Mouse (Mus musculus): ENCODE results near the gene A130010J15Rik.

A130010J15Rik gene

DNA sequence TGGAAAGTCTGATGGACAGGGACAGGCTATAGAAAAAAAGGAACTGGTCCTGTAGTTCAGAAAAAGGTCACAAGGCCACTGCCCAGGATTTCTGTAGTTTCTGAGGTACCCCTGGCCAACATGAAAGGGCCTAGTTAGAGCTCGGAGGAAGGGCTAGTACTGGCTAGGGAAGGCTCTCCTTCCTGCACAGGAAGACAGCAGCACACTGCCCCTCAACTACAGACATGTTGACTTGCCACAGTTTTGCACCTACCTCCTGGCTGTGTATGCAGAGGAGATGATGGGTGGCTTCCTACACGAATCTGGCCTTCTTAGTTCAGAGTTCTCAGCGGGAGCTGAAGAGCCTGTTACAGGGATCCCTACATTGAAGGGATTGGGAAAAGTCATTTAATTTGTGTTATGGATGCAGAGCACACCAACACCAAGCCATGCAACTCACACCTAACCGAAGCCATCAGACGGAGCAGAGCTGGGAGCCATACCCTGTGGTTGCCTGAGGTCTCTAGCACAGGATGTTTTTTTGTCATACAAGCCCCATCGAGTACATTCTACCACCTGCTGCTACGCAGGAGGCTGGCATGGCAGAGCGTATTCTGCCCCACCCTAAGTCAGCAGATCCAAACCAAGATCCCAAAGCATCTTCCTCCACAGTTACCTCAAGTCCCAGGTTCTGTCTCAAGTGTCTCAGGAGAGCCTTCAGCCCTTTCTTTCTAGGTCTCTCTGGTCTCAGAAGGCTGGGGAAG is 33.0 kb downstream of the A130010J15Rik start:
- no peak for DNase-seq (ENCODE audit: low read depth, low spot score)

DNA sequence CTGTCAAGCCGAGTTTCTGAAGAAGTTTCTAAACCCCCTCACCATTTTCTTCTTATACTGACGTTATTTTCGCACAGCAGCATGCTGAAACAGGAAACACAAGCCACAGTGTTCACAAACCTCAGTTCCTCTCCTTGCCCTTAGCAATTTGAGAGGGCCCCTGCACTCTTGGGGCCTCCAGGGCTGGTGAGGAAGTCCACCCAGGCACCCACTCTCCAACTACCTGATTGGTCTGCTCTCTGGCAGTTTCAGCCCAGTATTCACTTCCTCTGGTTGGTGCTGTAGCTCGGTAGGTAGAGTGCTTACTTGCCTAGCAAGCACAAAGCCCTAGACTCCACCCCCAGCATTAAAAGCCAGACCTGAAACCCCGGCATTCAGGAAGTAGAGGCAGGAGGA is 33.5 kb downstream of the A130010J15Rik start, which contains the start of gene Traf3ip3:
Traf3ip3 (minus strand) TSS at position 321 of the 396 bp plus-strand sequence.
- DNase-seq (ENCODE audit: low read depth, low spot score), result no peak

DNA sequence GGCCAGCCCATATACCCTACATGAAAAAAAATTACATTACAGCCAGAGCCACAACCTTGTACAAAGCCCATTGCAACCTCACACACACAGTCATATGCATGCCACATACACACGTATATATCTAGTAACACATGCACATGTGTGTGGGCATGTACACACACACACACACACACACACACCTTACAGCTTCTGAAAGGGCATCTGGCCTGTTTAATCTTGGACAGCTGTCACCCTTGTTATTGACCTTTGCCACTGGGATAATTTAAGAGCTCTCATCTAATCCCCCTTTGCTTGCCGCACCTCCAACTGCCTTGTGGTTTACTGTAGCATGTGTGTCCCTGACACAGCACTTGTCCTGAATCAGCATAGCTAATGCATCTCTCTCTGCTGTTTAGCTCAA is 36.0 kb downstream of the A130010J15Rik start:
- DNase-seq (ENCODE audit: low read depth, low spot score), result no peak

DNA sequence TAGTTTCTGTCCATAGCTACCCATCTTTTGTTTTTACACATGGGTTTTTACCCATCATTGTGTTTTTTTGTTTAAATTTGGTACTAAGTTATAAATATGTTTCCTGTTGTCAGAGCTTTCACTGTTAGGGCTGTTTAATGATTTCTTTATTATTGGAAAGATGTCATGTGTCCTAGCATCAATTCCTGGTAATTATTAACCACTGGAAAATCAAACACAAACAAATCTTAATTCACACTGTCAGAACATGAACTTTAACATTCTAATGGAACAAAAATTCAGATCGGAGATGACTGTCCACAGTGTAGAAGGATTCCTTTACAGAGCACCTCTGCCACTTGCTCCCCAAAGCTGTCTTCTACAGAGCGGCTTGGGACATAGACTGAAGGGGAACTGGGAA is 37.6 kb downstream of the A130010J15Rik start:
- DNase-seq (ENCODE audit: low read depth, low spot score), result no peak

DNA sequence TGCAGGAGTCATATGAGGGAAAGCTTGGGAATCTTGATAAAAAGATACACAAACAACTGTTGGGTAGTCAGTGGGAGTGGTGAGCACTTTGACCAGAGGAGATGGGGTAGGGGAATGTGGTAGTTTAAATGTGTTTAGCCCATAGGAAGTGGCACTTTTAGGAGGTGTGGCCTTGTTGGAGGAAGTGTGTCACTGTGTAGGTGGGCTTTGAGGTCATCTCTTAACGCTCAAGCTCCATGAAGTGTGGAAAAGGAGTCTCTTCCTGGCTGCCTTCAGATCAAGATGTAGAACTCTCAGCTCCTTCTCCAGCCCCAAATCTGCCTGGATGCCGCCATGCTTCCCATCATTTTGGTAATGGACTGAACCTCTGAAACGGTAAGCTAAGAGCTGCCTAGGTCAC is 39.7 kb downstream of the A130010J15Rik start, which contains the start of gene Lamb3:
Lamb3 (plus strand) TSS at position 197 of the 400 bp plus-strand sequence.
- DNase-seq (ENCODE audit: low read depth, low spot score), result no peak

DNA sequence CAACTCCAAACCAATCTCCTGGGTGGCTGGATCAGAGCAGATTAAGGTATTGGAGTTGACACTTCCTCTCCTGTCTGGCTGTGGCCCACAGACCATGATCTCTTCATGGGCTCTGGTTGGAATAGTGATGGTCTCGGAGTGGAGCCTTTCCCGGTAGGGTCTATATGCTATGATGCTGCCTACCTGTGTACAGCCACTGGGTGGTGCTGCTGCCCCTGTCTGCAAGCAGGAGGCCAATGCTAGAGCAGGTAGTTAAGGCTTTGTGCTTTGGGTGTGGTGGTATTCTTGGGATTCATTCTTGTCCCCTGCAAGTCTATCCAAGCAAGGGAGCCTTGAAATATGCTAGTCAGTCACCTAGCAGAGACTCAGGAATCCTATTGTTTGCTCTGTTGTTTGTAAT is 40.3 kb downstream of the A130010J15Rik start:
- DNase-seq (ENCODE audit: low read depth, low spot score), result no peak

DNA sequence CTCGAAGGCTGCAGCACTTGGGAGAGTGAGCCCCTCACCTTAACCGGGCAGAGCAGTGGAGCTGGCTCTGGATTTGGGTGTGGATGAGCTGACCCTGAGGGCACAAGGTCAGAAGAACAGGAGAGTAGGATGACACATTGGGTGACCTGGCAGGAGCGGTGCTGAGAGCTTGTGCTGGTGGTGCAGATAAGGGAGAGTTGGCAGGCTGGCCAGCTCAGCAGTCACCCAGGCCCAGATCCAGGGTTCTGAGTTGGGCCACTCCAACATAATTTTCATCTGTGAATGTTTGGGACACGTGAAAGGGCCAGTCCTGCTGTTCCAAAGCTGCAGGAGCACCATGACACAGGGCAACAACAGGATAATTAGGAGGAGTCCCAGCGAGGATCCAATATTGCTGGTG is 43.5 kb downstream of the A130010J15Rik start:
- no peak for DNase-seq (ENCODE audit: low read depth, low spot score)

DNA sequence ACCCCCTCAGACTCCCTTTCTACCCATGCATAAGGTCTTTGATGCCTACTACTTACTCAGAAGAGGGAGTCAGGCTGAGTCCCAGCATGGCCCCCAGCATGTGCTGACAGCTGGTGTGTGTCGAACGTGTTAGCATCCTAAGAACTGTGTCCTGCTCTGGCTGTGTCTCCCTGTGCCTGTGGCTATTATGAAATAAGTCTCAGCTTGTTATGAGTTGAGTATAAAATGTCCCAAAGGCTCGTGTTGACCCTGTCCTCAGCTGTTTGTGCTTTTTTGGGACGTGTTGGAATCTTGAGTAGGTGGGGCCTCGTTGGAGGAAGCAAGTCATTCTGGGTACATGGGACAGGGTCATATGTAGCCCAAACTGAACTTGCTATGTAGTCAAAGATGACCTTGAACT is 46.2 kb downstream of the A130010J15Rik start:
- no peak for DNase-seq (ENCODE audit: low read depth, low spot score)

DNA sequence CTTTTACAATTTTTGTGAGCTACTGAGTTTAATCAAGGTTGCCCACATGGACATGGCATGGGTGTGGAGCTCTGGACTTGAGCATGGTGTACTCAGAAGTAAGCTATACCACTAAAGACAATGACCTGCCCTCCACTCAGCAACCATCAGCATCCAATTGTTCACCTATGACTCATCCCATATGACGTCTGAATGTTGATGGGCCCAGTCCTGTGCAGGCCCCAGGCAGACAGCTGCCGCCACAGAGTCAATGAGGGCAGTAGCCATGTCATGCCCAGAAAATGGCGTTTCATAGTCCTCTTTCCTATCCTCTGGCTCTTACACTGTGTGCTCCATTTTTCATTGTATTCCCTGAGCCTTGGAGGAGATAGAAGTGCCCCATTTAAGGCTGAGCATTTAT is 48.2 kb downstream of the A130010J15Rik start:
- no peak for DNase-seq (ENCODE audit: low read depth, low spot score)

DNA sequence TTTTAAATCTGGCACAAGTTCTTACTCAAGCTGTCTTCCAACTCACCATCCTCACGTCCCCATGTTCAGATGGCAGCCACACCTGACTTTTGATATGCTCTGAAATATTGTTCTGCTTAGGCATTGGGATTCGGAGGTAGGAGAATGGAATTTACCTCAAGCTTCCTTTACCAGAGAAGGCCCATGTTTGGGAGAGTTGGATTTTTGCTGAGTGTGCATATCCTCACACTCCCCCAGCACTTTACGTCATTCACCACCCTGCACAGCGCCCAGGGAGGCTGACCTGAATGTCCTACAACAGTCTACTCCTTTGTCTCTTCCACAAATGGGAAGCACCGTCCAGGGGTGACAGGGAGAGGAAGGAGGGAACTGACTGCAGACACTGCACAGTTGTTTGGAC is 52.6 kb downstream of the A130010J15Rik start:
- no peak for DNase-seq (ENCODE audit: low read depth, low spot score)

DNA sequence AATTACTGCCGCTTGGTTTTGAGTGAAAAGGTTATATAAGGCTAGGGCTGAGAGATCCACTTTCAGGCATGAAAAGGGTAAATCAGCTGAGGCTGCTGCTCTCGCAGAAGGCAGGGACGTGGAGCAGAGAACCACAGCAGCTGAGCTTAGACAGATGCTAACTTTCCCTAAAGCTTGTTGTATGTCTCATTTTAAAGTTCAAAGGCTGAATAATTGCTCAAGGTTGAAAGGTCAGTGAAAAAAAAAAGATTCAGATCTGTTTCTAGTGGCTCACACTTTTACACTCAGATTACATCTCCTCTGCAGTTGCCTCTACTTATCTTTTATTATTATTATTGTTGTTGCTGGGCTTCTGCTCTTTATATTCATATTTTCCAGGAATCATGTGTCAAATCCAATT is 57.7 kb downstream of the A130010J15Rik start:
- no peak for DNase-seq (ENCODE audit: low read depth, low spot score)

DNA sequence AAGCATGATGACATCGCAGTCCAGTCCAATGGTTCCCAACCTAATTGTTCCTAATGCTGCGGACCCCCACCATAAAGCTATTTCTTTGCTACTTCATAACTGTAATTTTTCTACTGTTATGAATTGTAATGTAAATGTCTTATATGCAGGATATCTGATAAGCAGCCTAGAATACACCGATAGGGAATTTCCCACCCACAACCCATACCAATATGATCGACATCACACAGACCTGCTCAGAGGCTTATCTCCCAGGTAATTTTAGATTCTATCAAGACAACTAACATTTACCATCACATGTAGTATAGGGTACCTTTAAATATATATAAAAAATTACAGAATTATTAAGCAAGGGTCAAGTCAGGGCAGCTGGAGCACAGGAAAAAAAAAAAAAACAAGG is 58.3 kb downstream of the A130010J15Rik start:
- DNase-seq (ENCODE audit: low read depth, low spot score), result no peak

DNA sequence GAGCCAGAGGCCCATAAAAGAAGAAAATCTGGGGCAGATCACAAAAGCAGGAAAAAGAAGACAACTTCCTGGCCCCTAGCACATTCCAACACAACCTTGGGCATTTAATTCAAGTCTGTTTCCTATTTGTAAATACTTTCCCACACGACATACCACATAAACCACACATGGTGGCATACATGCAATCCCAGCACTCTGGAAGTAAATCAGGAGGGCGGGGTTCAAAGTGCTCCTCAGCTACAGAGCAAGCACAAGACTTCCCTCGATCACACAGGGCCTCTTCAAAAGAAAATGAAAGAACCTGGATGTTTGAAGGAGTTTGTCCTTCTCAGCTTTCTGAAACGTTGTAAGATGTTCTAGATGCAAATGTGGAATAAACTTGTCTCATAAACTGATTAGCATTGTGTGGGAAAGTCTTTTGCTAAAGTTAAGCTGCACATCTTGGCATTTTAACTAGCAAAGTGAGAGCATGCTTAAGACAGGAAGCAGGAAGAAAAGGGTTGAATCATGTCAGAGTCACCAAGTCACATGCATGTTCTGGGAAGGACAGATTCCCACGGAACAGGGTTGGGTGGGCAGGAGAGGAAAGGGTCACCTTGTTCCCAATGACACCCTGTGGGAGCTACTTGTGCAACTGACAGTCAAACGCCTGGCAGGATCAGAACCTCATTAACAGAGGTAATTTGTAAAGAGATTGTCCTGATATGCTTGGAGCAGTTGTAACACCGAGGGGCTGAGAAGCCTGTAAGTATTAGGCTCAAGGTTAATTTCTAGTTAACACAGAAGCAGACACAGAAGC is 59.1 kb downstream of the A130010J15Rik start:
- DNase-seq (ENCODE audit: low read depth, low spot score), result no peak
